Mouse (Mus musculus): ENCODE data around the gene Abca17. TPM values are rescaled to one million over a fixed set of nuclear protein-coding genes. Genes with fewer than 3 reads are reported as not detected.

The Abca17 gene
- polyA plus RNA-seq, 1 experiment from 2014 or later: not detected

DNA sequence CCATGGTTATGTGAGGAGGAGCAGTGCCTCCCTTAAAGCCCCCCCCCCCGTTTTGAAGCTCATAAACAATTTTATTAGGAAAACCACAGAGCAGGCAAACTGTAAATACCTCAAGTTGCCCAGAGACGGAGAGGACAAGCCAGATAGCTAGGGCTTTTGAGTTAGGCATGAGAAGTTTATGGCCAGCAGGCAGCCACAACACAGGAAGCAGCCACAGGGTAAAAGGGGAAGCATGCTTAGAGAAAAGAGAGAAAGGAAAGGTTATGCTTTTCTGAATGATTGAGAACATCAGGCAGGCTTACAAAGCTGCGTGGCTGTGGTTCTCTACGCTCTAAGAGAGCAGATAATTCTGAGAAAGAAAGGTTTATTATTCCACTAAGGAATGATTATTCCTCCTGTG, 90.4 kb downstream of the Abca17 start:
- WGBS: 64% methylated on average over 4 of the region's 4 CpGs
- ATAC-seq: no peak
- H3K27ac ChIP-seq (ENCODE audit: low read length): no peak overlapping the region
- no peaks in the 10 kb centered on the region for H3K36me3 ChIP-seq (ENCODE audit: control insufficient read depth, insufficient read depth, low read length)
- H3K4me3 ChIP-seq (ENCODE audit: low read length): no peak overlapping the region
- no peaks in the 10 kb centered on the region for H3K4me1 ChIP-seq (ENCODE audit: control insufficient read depth, insufficient read depth, low read length)
- H3K4me2 ChIP-seq (ENCODE audit: low read depth, low read length): no peak overlapping the region
- no peaks in the 10 kb centered on the region for H3K27me3 ChIP-seq (replicated peaks; ENCODE audit: control insufficient read depth, insufficient read depth, low read length)
- no peaks in the 10 kb centered on the region for H3K9me3 ChIP-seq (ENCODE audit: control insufficient read depth, low read length)
- no peak overlapping the region for H3K9ac ChIP-seq (ENCODE audit: low read depth, low read length)

DNA sequence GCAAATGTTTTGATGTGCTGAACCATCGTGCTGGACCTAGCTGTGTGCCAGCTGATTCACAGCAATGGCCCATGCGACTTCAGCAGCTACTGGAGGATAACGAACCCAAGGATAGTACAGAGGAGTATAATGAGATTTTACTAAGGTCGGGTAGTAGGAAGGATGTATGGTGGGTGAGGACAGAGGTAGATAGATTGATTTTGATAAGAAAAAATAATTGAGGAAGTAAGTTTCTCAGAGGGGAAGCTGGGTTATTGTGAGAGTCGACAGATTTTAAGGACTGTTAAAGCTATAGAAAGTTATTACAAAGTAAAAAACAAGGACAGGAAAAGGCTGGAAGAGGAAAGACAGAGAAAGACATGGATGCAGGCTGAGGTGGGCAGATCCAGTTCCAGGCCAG, 91.2 kb downstream of the Abca17 start:
- 71% methylated on average over 5 of the region's 5 CpGs for WGBS
- ATAC-seq: no peak

DNA sequence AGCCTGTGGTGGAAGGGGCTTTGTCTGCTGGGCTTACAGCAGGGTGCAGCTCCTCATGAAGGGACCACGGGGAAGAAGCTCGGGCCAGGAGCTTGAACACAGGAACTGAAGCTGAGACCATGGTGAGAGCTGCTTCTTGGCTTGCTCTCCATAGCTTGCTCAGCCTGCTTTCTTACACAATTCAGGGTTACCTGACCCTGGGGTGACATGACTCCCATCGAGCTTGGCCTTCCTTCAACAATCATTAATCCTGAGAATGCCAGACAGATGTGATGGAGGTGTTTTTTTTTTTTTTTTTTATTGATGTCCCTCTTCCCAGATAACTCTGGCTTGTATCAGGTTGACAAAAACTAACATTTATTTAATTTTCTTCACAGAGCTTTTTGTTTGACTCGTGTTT, 91.9 kb downstream of the Abca17 start:
- no peaks in the 10 kb centered on the region for H3K36me3 ChIP-seq (ENCODE audit: control insufficient read depth, insufficient read depth, low read length)
- H3K4me3 ChIP-seq (ENCODE audit: low read length): no peak overlapping the region
- H3K4me2 ChIP-seq (ENCODE audit: low read depth, low read length): no peak overlapping the region
- H3K27ac ChIP-seq (ENCODE audit: low read length): no peak overlapping the region
- no peaks in the 10 kb centered on the region for H3K27me3 ChIP-seq (replicated peaks; ENCODE audit: control insufficient read depth, insufficient read depth, low read length)
- H3K9me3 ChIP-seq (ENCODE audit: control insufficient read depth, low read length): no peaks in the 10 kb centered on the region
- 59% methylated on average over 4 of the region's 4 CpGs for WGBS
- no peak for ATAC-seq
- no peaks in the 10 kb centered on the region for H3K4me1 ChIP-seq (ENCODE audit: control insufficient read depth, insufficient read depth, low read length)
- H3K9ac ChIP-seq (ENCODE audit: low read depth, low read length): no peak overlapping the region

More for the DNA sequence above, 91.2 kb downstream of the Abca17 start:
- Histone ChIP-seq H3K9me3 (ENCODE audit: control insufficient read depth, low read length) (no peaks in the 10 kb centered on the region), H3K9ac (ENCODE audit: low read depth, low read length) (no peak overlapping the region), H3K4me1 (ENCODE audit: control insufficient read depth, insufficient read depth, low read length) (no peaks in the 10 kb centered on the region), H3K4me3 (ENCODE audit: low read length) (no peak overlapping the region), H3K36me3 (ENCODE audit: control insufficient read depth, insufficient read depth, low read length) (no peaks in the 10 kb centered on the region), H3K4me2 (ENCODE audit: low read depth, low read length) (no peak overlapping the region), H3K27me3 (replicated peaks; ENCODE audit: control insufficient read depth, insufficient read depth, low read length) (no peaks in the 10 kb centered on the region), H3K27ac (ENCODE audit: low read length) (no peak overlapping the region)

DNA sequence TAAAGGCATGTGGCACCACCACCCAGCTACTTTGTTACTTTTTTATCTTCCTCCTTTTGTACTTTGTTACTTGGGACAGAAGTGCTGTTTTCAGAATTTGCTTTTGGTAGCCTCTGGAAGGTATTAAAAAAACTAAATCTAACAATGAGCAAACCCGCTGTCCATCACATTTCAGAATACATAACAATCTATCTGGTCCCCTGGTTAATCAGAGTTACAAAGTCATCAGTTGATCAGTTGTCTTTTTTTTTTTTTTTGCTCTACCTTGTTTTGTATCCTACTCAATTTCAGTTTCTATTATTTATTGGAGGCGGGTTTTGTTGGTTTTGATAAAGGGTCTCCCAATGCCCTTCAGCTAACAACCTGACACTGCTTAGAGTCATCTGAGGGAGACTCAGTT, 98.5 kb downstream of the Abca17 start:
- no peak overlapping the region; the same call in 1 of the 2 replicates for H3K4me2 ChIP-seq (ENCODE audit: low read depth, low read length)
- H3K4me1 ChIP-seq (ENCODE audit: control insufficient read depth, insufficient read depth, low read length): peaks cover 14% of the 10 kb centered on the region
- H3K27me3 ChIP-seq (replicated peaks; ENCODE audit: control insufficient read depth, insufficient read depth, low read length): no peaks in the 10 kb centered on the region
- no peak overlapping the region; the same call in 1 of the 2 replicates for H3K9ac ChIP-seq (ENCODE audit: low read depth, low read length)
- H3K4me3 ChIP-seq (ENCODE audit: low read length): no peak overlapping the region
- peaks cover 12% of the 10 kb centered on the region for H3K36me3 ChIP-seq (ENCODE audit: control insufficient read depth, insufficient read depth, low read length)
- 95% methylated on average over 2 of the region's 2 CpGs for WGBS
- H3K27ac ChIP-seq (ENCODE audit: low read length): no peak overlapping the region
- H3K9me3 ChIP-seq (ENCODE audit: control insufficient read depth, low read length): no peaks in the 10 kb centered on the region
- no peak for ATAC-seq

DNA sequence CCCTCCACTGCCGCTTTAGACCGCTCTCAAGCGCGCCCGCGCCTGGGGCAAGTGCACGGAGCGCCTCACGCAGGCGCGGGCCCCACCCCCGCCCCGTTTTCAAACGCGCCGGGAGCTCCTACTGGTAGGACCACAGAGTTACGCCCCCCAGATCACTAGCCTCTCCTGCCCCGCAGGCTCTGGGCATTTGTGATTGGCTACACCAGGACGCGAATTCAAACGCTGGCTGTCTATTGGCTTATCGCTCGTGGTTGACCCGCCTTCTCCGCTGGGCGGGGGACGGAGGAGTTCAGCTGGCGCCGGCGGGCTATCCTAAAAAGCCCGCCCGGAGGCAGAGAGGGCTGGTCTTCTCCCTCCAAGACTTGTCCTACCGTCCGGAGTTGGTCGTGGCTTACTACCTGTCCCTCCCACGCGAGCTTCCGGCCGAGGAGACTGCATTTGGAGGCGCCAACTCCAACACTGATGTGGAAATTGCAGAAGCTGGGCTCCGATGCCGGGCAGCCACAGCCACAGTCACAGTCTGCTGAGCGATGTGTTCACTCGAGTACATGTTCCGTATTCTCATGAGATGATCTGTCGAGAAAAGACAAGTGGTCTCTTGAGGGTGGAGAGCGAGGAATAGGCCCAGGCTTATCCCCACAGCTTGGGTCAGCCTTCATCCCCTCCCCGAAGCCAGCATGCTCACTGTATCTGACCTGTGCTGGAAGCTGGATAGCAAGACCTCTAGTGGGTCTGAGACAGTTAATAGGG, 99.4 kb downstream of the Abca17 start, which contains the start of gene Ccnf:
TSS of gene Ccnf (minus strand) at position 165 of the 750 bp plus-strand sequence.
- peak within 1 kb of the TSS; percentile 77 for H3K4me2 ChIP-seq (ENCODE audit: low read depth, low read length)
- H3K4me3 ChIP-seq (ENCODE audit: low read length): peak within 1 kb of the TSS; percentile 81
- H3K27me3 ChIP-seq (replicated peaks; ENCODE audit: control insufficient read depth, insufficient read depth, low read length): no peaks in the 10 kb centered on the region
- H3K9ac ChIP-seq (ENCODE audit: low read depth, low read length): peak within 1 kb of the TSS; percentile 86
- WGBS: under 1% methylated on average over 48 of the region's 48 CpGs
- ATAC-seq: peak; percentile 100
- peaks cover 14% of the 10 kb centered on the region for H3K4me1 ChIP-seq (ENCODE audit: control insufficient read depth, insufficient read depth, low read length)
- H3K36me3 ChIP-seq (ENCODE audit: control insufficient read depth, insufficient read depth, low read length): peaks cover 12% of the 10 kb centered on the region
- H3K9me3 ChIP-seq (ENCODE audit: control insufficient read depth, low read length): no peaks in the 10 kb centered on the region
- H3K27ac ChIP-seq (ENCODE audit: low read length): peak within 1 kb of the TSS; percentile 82

DNA sequence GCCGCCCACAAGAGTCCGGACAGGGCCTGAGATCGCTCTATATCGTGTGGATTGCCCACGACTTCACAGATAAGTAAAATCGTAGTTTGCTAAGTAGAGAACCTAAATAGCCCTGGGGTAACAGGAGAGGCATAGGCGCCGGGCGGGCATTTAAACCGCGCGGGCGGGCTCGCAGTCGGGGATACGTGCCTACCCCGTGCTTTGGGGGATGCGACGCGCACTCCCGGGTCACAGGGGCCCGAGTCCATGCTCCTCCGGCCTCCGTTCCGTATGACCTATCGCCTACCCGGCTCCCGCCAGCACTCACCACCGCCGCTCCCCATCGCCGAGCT, 99.9 kb downstream of the Abca17 start:
- Histone ChIP-seq H3K9ac (ENCODE audit: low read depth, low read length) (peak overlapping the region; percentile 86), H3K4me2 (ENCODE audit: low read depth, low read length) (peak overlapping the region; percentile 53), H3K36me3 (ENCODE audit: control insufficient read depth, insufficient read depth, low read length) (peaks cover 15% of the 10 kb centered on the region), H3K27ac (ENCODE audit: low read length) (peak overlapping the region; percentile 73), H3K27me3 (replicated peaks; ENCODE audit: control insufficient read depth, insufficient read depth, low read length) (no peaks in the 10 kb centered on the region), H3K4me3 (ENCODE audit: low read length) (peak overlapping the region; percentile 81), H3K4me1 (ENCODE audit: control insufficient read depth, insufficient read depth, low read length) (peaks cover 14% of the 10 kb centered on the region), H3K9me3 (ENCODE audit: control insufficient read depth, low read length) (no peaks in the 10 kb centered on the region)
- ATAC-seq: 0 out of 2 replicates have a peak, but pooled peaks have one; percentile 20
- 0% methylated on average over 32 of the region's 32 CpGs for WGBS

DNA sequence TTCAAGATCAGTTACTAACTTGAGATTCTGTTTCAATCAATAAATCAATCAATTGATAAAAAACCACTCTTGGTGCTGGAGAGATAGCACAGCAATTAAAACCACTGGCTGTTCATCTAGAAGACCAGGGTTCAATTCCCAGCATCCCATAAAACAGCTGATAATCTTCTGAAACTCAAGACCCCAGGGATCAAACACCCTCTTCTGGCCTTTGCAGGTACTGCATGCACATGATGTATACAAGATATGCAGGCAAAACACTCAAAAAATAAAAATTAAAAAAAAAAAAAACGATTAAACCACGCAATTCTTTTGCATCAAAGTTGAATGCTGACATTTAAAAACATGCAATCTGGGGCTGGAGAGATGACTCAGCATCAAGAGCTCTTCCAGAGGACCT, 102.2 kb downstream of the Abca17 start:
- no peaks in the 10 kb centered on the region for H3K27me3 ChIP-seq (replicated peaks; ENCODE audit: control insufficient read depth, insufficient read depth, low read length)
- H3K36me3 ChIP-seq (ENCODE audit: control insufficient read depth, insufficient read depth, low read length): peaks cover 27% of the 10 kb centered on the region
- H3K9me3 ChIP-seq (ENCODE audit: control insufficient read depth, low read length): peaks cover 7% of the 10 kb centered on the region; the same call in 1 of the 2 replicates
- no peak overlapping the region for H3K27ac ChIP-seq (ENCODE audit: low read length)
- no peak overlapping the region for H3K4me2 ChIP-seq (ENCODE audit: low read depth, low read length)
- ATAC-seq: no peak
- 97% methylated on average over 2 of the region's 2 CpGs for WGBS
- H3K4me3 ChIP-seq (ENCODE audit: low read length): no peak overlapping the region
- peaks cover 14% of the 10 kb centered on the region for H3K4me1 ChIP-seq (ENCODE audit: control insufficient read depth, insufficient read depth, low read length)
- H3K9ac ChIP-seq (ENCODE audit: low read depth, low read length): no peak overlapping the region

DNA sequence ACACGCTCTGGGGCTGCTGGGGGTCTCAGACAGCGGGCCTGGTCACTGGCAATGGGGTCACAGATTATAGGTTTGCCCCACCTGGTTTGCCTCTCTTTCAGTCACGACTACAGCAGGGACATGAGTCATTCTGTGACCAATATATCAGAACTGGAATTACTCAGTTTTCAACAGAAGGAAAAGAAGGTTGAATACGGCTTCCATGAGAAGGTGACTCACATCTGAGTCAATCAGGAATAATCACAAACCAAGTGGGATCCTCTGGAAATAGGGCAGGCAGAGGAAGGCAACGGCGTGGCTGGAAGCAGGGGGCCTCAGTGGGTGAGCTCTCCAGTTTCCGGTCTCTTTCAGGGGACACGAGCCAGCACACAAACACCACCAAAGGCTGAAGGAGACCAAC, 106.8 kb downstream of the Abca17 start:
- Histone ChIP-seq H3K27ac (ENCODE audit: low read length) (no peak overlapping the region), H3K9me3 (ENCODE audit: control insufficient read depth, low read length) (peaks cover 7% of the 10 kb centered on the region; the same call in 1 of the 2 replicates), H3K36me3 (ENCODE audit: control insufficient read depth, insufficient read depth, low read length) (peaks cover 55% of the 10 kb centered on the region), H3K27me3 (replicated peaks; ENCODE audit: control insufficient read depth, insufficient read depth, low read length) (no peaks in the 10 kb centered on the region), H3K4me1 (ENCODE audit: control insufficient read depth, insufficient read depth, low read length) (no peaks in the 10 kb centered on the region), H3K4me3 (ENCODE audit: low read length) (no peak overlapping the region), H3K4me2 (ENCODE audit: low read depth, low read length) (no peak overlapping the region), H3K9ac (ENCODE audit: low read depth, low read length) (no peak overlapping the region)
- WGBS: 97% methylated on average over 8 of the region's 8 CpGs
- no peak for ATAC-seq

DNA sequence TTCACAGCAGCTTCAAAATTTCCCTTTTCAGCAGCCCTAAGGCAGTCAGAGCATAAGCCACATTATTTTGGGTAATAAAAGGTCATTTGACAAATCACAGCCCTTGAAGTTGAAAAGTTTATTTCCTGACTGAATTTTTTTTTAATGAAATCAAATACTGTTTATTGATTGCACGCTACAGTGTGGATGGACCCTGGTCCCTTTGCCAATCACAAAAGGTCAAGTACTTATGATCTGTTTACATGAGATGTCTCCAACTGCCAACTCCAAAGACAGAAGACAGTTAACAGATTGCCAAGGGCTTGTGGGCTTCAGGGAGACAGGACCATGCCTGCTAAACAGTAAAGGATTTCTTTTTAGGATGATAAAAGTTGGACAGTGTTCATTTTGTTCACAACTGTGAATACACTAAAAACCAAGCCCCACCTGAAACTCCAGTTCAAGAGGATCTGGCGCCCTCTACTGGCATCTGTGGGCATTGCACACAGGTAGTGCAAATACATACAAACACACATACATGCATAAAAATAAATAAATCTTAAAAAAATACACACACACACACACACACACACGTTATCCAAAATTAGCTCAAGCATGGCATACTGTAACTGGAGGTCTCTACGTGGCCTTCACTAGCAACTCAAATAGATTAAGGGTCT, 107.4 kb downstream of the Abca17 start:
- Histone ChIP-seq H3K4me3 (ENCODE audit: low read length) (no peak overlapping the region), H3K27ac (ENCODE audit: low read length) (no peak overlapping the region), H3K9me3 (ENCODE audit: control insufficient read depth, low read length) (peaks cover 7% of the 10 kb centered on the region; the same call in 1 of the 2 replicates), H3K36me3 (ENCODE audit: control insufficient read depth, insufficient read depth, low read length) (peaks cover 54% of the 10 kb centered on the region), H3K27me3 (replicated peaks; ENCODE audit: control insufficient read depth, insufficient read depth, low read length) (no peaks in the 10 kb centered on the region), H3K4me1 (ENCODE audit: control insufficient read depth, insufficient read depth, low read length) (no peaks in the 10 kb centered on the region), H3K4me2 (ENCODE audit: low read depth, low read length) (no peak overlapping the region), H3K9ac (ENCODE audit: low read depth, low read length) (no peak overlapping the region)
- no peak for ATAC-seq
- WGBS: 83% methylated on average over 4 of the region's 4 CpGs

All from intestine, embryonic 16.5 days (tissue).